Mouse (Mus musculus) CH12.LX (cell line): ENCODE measurements around the gene Kdm4c. TPM values are rescaled to one million over a fixed set of nuclear protein-coding genes. Genes with fewer than 3 reads are reported as not detected.

Experiments used
- DNase-seq: peaks from one replicate; pipeline ENCODE4 v3.0.0-alpha.2; 2013; ENCODE audit errors: extremely low read depth
- H3K27ac ChIP-seq: 2 replicates; pipeline ENCODE4 v1.5.1; 2012; ENCODE audit warnings: low read depth, mild to moderate bottlenecking, control low read depth, moderate library complexity; ENCODE audit not compliant: insufficient read depth
- H3K27me3 ChIP-seq: replicated peaks from 2 replicates; pipeline ENCODE3; 2012; ENCODE audit warnings: inconsistent platforms
- H3K36me3 ChIP-seq, 2 experiments: replicated peaks in 1 of 2; 2 replicates each; pipeline versions ENCODE3 to v1.6.1; 2012; ENCODE audit warnings: inconsistent platforms in 1 of 2, low read length in 1 of 2, mild to moderate bottlenecking in 1 of 2, mixed read lengths in 1 of 2, moderate library complexity in 1 of 2; ENCODE audit not compliant: control insufficient read depth in 1 of 2, insufficient read depth in 1 of 2
- H3K4me1 ChIP-seq, 2 experiments: 2 replicates each; pipeline ENCODE4 v1.6.1; 2012; ENCODE audit warnings: inconsistent platforms in 1 of 2, moderate library complexity in 1 of 2; ENCODE audit not compliant: insufficient read depth in 2 of 2, control insufficient read depth in 1 of 2
- H3K4me2 ChIP-seq: 2 replicates; pipeline ENCODE4 v1.6.1; 2012; ENCODE audit warnings: low read depth, mild to moderate bottlenecking, control low read depth; ENCODE audit not compliant: poor library complexity, insufficient read depth, severe bottlenecking
- H3K4me3 ChIP-seq, 3 experiments: fragments of 150-350 bp in 1 of 3; sonication (generic) in 1 of 3; replicated peaks in 1 of 3; 2 replicates each; pipeline versions ENCODE3 to v1.5.1; 2011 to 2012; ENCODE audit warnings: low read depth in 2 of 3, low read length in 2 of 3, mild to moderate bottlenecking in 2 of 3, moderate library complexity in 2 of 3, control low read depth in 1 of 3, improper control_type of control experiment in 1 of 3, inconsistent platforms in 1 of 3, mixed read lengths in 1 of 3; ENCODE audit not compliant: poor library complexity in 1 of 3
- H3K79me2 ChIP-seq: replicated peaks from 2 replicates; pipeline ENCODE4 v1.6.1; 2012; ENCODE audit warnings: mild to moderate bottlenecking, moderate library complexity; ENCODE audit not compliant: control insufficient read depth, poor library complexity, insufficient read depth, severe bottlenecking; ENCODE audit errors: extremely low read depth
- H3K9ac ChIP-seq: 2 replicates; pipeline ENCODE4 v1.6.1; 2012; ENCODE audit warnings: low read depth, mild to moderate bottlenecking, control low read depth, moderate library complexity; ENCODE audit not compliant: insufficient read depth
- H3K9me3 ChIP-seq: replicated peaks from 2 replicates; pipeline ENCODE3; 2012; ENCODE audit warnings: low read length, inconsistent platforms, mixed read lengths
- BHLHE40 ChIP-seq: IDR thresholded peaks from 2 replicates; pipeline ENCODE4 v1.6.1; 2011; ENCODE audit warnings: mild to moderate bottlenecking, low read depth, low read length, improper control_type of control experiment
- CHD1 ChIP-seq: IDR thresholded peaks from 2 replicates; pipeline ENCODE4 v1.6.1; 2012; ENCODE audit warnings: low read depth, low read length, improper control_type of control experiment, inconsistent platforms
- CHD2 ChIP-seq: IDR thresholded peaks from 2 replicates; pipeline ENCODE4 v1.6.1; 2011; ENCODE audit warnings: low read length, improper control_type of control experiment
- CTCF ChIP-seq, 2 experiments: IDR thresholded peaks in 1 of 2; conservative IDR thresholded peaks in 1 of 2; 2 replicates each; pipeline ENCODE4 v1.5.1; 2011 to 2012; ENCODE audit warnings: low read depth in 2 of 2, low read length in 2 of 2, improper control_type of control experiment in 1 of 2, inconsistent platforms in 1 of 2, mild to moderate bottlenecking in 1 of 2, moderate library complexity in 1 of 2
- HCFC1 ChIP-seq: IDR thresholded peaks from 2 replicates; pipeline ENCODE4 v1.6.1; 2012; ENCODE audit warnings: low read depth, mild to moderate bottlenecking, inconsistent platforms, low read length, improper control_type of control experiment
- IRF4 ChIP-seq: IDR thresholded peaks from 2 replicates; pipeline ENCODE4 v1.6.1; 2014; ENCODE audit warnings: low read depth, mild to moderate bottlenecking, inconsistent platforms, low read length, improper control_type of control experiment
- JUND ChIP-seq: conservative IDR thresholded peaks from 2 replicates; pipeline ENCODE4 v1.6.1; 2011; ENCODE audit warnings: low read depth, low read length, improper control_type of control experiment
- KAT2A ChIP-seq: IDR thresholded peaks from 2 replicates; pipeline ENCODE4 v1.6.1; 2012; ENCODE audit warnings: low read length, improper control_type of control experiment, inconsistent platforms; ENCODE audit not compliant: insufficient replicate concordance
- MAX ChIP-seq: IDR thresholded peaks from 2 replicates; pipeline ENCODE4 v1.6.1; 2011; ENCODE audit warnings: low read length, improper control_type of control experiment
- MAZ ChIP-seq: IDR thresholded peaks from 2 replicates; pipeline ENCODE4 v1.6.1; 2012; ENCODE audit warnings: low read depth, mild to moderate bottlenecking, inconsistent platforms, low read length, improper control_type of control experiment, moderate library complexity
- MYC ChIP-seq: IDR thresholded peaks from 2 replicates; pipeline ENCODE4 v1.6.1; 2011; ENCODE audit warnings: low read depth, mild to moderate bottlenecking, improper control_type of control experiment, low read length
- POLR2AphosphoS2 ChIP-seq: IDR thresholded peaks from 2 replicates; pipeline ENCODE4 v1.6.1; 2011; ENCODE audit warnings: low read depth, low read length, improper control_type of control experiment
- RAD21 ChIP-seq: IDR thresholded peaks from 2 replicates; pipeline ENCODE4 v1.6.1; 2011; ENCODE audit warnings: low read depth, mild to moderate bottlenecking, low read length, improper control_type of control experiment, moderate library complexity
- SIN3A ChIP-seq: IDR thresholded peaks from 2 replicates; pipeline ENCODE4 v1.6.1; 2012; ENCODE audit warnings: low read length, improper control_type of control experiment, inconsistent platforms
- SMC3 ChIP-seq: IDR thresholded peaks from 2 replicates; pipeline ENCODE4 v1.6.1; 2011; ENCODE audit warnings: low read depth, low read length, improper control_type of control experiment
- TBP ChIP-seq: conservative IDR thresholded peaks from 2 replicates; pipeline ENCODE4 v1.6.1; 2011; ENCODE audit warnings: low read depth, low read length, improper control_type of control experiment
- TCF12 ChIP-seq: IDR thresholded peaks from 2 replicates; pipeline ENCODE4 v1.6.1; 2014; ENCODE audit warnings: low read depth, mild to moderate bottlenecking, inconsistent platforms, low read length, improper control_type of control experiment
- ZC3H11A ChIP-seq: IDR thresholded peaks from 2 replicates; pipeline ENCODE4 v1.6.1; 2012; ENCODE audit warnings: low read depth, mild to moderate bottlenecking, inconsistent platforms, low read length, improper control_type of control experiment
- ZMIZ1 ChIP-seq: IDR thresholded peaks from 2 replicates; pipeline ENCODE4 v1.6.1; 2012; ENCODE audit warnings: low read depth, mild to moderate bottlenecking, inconsistent platforms, low read length, improper control_type of control experiment
- ZNF384 ChIP-seq: IDR thresholded peaks from 2 replicates; pipeline ENCODE4 v1.6.1; 2012; ENCODE audit warnings: low read depth, low read length, improper control_type of control experiment, inconsistent platforms
- dilution Hi-C: fragments of 300-500 bp; cut with MboI; formaldehyde crosslinking; loops from 2 replicates; pipeline ENCODE4 v1.14.3; 2020; ENCODE audit warnings: low sequenced_read_pairs; ENCODE audit not compliant: extremely low pct_unique_long_range_greater_than_20kb, extremely low pct_ligation_motif_present
- in situ Hi-C: fragments of 300-500 bp; cut with MboI; formaldehyde crosslinking; loops from 3 replicates; pipeline ENCODE4 v1.14.3; 2019; ENCODE audit warnings: low sequenced_read_pairs, low pct_ligation_motif_present, low pct_unique_long_range_greater_than_20kb, mixed read lengths
- polyA plus RNA-seq: library from polyadenylated mRNA; unstranded; fragments of >175 nt; gene quantifications from 2 replicates; pipeline ENCODE4 v1.2.1, GENCODE M21; 2012; ENCODE audit warnings: low read depth; ENCODE audit not compliant: insufficient read length
- total RNA-seq, 2 experiments: library from RNA; depleted of rRNA; stranded (reverse); fragments of 300-350 nt in 1 of 2; fragments of >200 nt in 1 of 2; gene quantifications; 2 replicates each; pipeline ENCODE4 v1.2.3; 2012 to 2014

Gene Kdm4c
- total and polyA plus RNA-seq, 3 experiments = 8.1 to 14.4 (median 12.2) TPM

DNA sequence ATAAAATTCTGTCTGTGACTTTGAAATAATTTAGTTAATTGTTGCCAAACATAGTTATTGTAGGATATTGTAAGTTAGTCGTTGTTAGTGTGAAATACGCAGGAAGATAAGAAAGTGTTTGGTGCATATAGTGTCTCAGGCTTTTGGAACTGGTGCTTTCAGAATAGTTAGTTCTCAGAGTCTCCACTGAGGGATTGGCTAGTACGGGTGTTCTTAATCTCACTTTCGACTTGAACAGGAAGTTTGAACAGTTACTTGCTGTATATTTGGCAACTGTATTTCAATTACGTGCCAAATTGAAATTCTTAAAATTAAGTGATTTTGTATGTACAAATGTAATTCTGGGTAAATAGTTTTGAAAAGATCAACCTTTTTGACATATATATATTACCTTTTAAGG, 68.8 kb downstream of the Kdm4c start:
- H3K4me1 ChIP-seq = peaks cover 0 to 5% of the 10 kb centered on the region in 2 experiments; a peak in 1 of 4 replicates
- dilution Hi-C loops (no loop called here), in situ Hi-C loops (no loop called here)
- H3K27me3 ChIP-seq = no peaks in the 10 kb centered on the region
- peaks cover 3 to 11% of the 10 kb centered on the region in 2 experiments for H3K36me3 ChIP-seq
- no peak overlapping the region for H3K9ac ChIP-seq
- H3K27ac ChIP-seq = no peak overlapping the region
- no peak for DNase-seq
- no peak overlapping the region for H3K4me3 ChIP-seq
- H3K79me2 ChIP-seq = no peaks in the 10 kb centered on the region
- no peak overlapping the region for H3K4me2 ChIP-seq
- no peaks in the 10 kb centered on the region for H3K9me3 ChIP-seq
- TF ChIP-seq KAT2A = no peak
- no peak for TF ChIP-seq HCFC1
- TF ChIP-seq ZNF384 = no peak
- no peak for TF ChIP-seq BHLHE40
- no peak for TF ChIP-seq TCF12
- no peak for TF ChIP-seq ZMIZ1

DNA sequence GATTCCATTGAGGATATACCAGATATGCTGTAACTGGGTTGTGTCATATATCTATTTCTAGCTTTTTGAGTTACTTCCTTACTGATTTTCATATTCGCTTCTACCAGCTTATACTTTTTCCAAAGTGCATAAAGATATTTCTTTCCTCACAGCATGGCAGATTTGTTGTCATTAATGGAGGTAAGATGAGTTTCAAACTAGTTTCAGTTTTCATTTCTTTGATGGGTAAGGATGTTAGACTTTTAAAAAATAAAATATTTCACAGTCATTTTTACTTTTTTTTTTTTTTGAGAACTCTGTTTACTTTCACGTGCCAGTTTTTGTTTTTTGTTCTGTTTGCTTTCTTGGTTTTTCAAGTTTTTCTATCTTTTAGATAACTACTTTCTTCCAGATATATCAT, 70.6 kb downstream of the Kdm4c start:
- Histone ChIP-seq H3K27me3 (no peaks in the 10 kb centered on the region), H3K79me2 (no peaks in the 10 kb centered on the region), H3K27ac (no peak overlapping the region), H3K9ac (no peak overlapping the region), H3K36me3 (peaks cover 3 to 16% of the 10 kb centered on the region in 2 experiments), H3K4me1 (peaks cover 0 to 5% of the 10 kb centered on the region in 2 experiments; a peak in 1 of 4 replicates), H3K9me3 (no peaks in the 10 kb centered on the region), H3K4me3 (no peak overlapping the region)
- DNase-seq = no peak
- in situ Hi-C loops = no loop called here
- dilution Hi-C loops = no loop called here
- no peak for TF ChIP-seq BHLHE40
- no peak for TF ChIP-seq CHD1
- no peak for TF ChIP-seq MAX
- no peak for TF ChIP-seq MYC
- no peak for TF ChIP-seq POLR2AphosphoS2
- TF ChIP-seq IRF4 = no peak
- no peak for TF ChIP-seq TBP
- TF ChIP-seq SIN3A = no peak
- TF ChIP-seq MAZ = no peak
- no peak for TF ChIP-seq CTCF (conservative IDR thresholded peaks at IDR 0.05 in 1 of 2, IDR thresholded peaks at IDR 0.05 in 1 of 2; ENCODE audit: low read depth in 2 of 2, low read length in 2 of 2)
- no peak for TF ChIP-seq ZC3H11A
- no peak for TF ChIP-seq JUND
- no peak for TF ChIP-seq SMC3
- no peak for TF ChIP-seq RAD21
- no peak for TF ChIP-seq KAT2A
- TF ChIP-seq HCFC1 = no peak
- TF ChIP-seq CHD2 = no peak
- TF ChIP-seq, all 38 proteins: peak for 0
- H3K4me2 ChIP-seq = no peak overlapping the region
